Mouse (Mus musculus) CH12.LX (cell line): Measurements from ENCODE around the gene Mettl16.

ENCODE experiments used
- CHD2 ChIP-seq: IDR thresholded peaks from 2 replicates; pipeline ENCODE4 v1.6.1; 2011; ENCODE audit warnings: low read length, improper control_type of control experiment
- CTCF ChIP-seq, 2 experiments: IDR thresholded peaks in 1 of 2; conservative IDR thresholded peaks in 1 of 2; 2 replicates each; pipeline ENCODE4 v1.5.1; 2011 to 2012; ENCODE audit warnings: low read depth in 2 of 2, low read length in 2 of 2, improper control_type of control experiment in 1 of 2, inconsistent platforms in 1 of 2, mild to moderate bottlenecking in 1 of 2, moderate library complexity in 1 of 2
- EP300 ChIP-seq: IDR thresholded peaks from 2 replicates; pipeline ENCODE4 v1.6.1; 2011; ENCODE audit warnings: low read length, improper control_type of control experiment
- MAFK ChIP-seq: IDR thresholded peaks from 2 replicates; pipeline ENCODE4 v1.6.1; 2011; ENCODE audit warnings: low read length, improper control_type of control experiment; ENCODE audit not compliant: insufficient replicate concordance
- MXI1 ChIP-seq: IDR thresholded peaks from 2 replicates; pipeline ENCODE4 v1.6.1; 2011; ENCODE audit warnings: mild to moderate bottlenecking, low read depth, low read length, improper control_type of control experiment
- POLR2A ChIP-seq: IDR thresholded peaks from 2 replicates; pipeline ENCODE4 v1.6.1; 2011; ENCODE audit warnings: low read depth, mild to moderate bottlenecking, improper control_type of control experiment, low read length
- SIN3A ChIP-seq: IDR thresholded peaks from 2 replicates; pipeline ENCODE4 v1.6.1; 2012; ENCODE audit warnings: low read length, improper control_type of control experiment, inconsistent platforms
- ZKSCAN1 ChIP-seq: IDR thresholded peaks from 2 replicates; pipeline ENCODE4 v1.6.1; 2012; ENCODE audit warnings: low read depth, inconsistent platforms, low read length, improper control_type of control experiment, borderline replicate concordance
- ZNF384 ChIP-seq: IDR thresholded peaks from 2 replicates; pipeline ENCODE4 v1.6.1; 2012; ENCODE audit warnings: low read depth, low read length, improper control_type of control experiment, inconsistent platforms

- TF ChIP-seq ZNF384 (no peak), SIN3A (no peak), ZKSCAN1 (no peak), CHD2 (no peak; the same call in 1 of the 2 replicates), POLR2A (peak; percentile 39; the same call in 1 of the 2 replicates), CTCF (conservative IDR thresholded peaks at IDR 0.05 in 1 of 2, IDR thresholded peaks at IDR 0.05 in 1 of 2; ENCODE audit: low read depth in 2 of 2, low read length in 2 of 2) (no peak), EP300 (0 out of 2 replicates have a peak, but pooled peaks have one; percentile 15), MAFK (no peak), MXI1 (no peak)
Measured at GRCm38 (mm10) chr11:74829812-74830211, 59.2 kb downstream of the Mettl16 start.
